Mouse (Mus musculus): Measurements from ENCODE around the gene Adk. TPM values are rescaled to one million over a fixed set of nuclear protein-coding genes. Genes with fewer than 3 reads are reported as not detected.

Gene Adk
- polyA plus RNA-seq, 1 experiment from 2014 or later: 240 TPM

DNA sequence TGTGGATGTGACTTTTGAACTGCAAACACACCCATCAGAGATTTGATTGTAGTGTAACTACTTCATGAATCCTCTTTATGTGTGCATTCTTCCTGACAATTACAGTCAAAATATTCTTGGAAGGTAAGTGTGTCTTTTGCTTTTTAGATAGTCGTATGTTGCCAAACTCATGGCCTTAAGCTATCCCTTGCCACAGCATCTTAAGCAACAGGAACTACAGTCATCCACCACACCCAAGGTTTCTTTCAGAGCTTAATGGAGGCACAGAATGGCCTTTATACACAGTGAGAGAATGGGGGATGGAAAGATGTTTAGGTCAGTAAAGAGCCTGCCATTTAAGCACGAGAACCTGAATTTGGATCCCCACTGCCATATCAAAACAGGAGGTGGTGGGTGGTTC is 4.5 kb upstream of the Adk start:
- Histone ChIP-seq H3K9me3 (ENCODE audit: control insufficient read depth) (no peaks in the 10 kb centered on the region), H3K4me3 (ENCODE audit: low read depth, low read length) (no peak overlapping the region), H3K36me3 (ENCODE audit: control insufficient read depth, insufficient read depth) (peaks cover 14% of the 10 kb centered on the region; the same call in 1 of the 2 replicates), H3K4me2 (replicated peaks; ENCODE audit: low read depth) (no peak overlapping the region), H3K27ac (ENCODE audit: low read depth, low read length) (no peak overlapping the region), H3K27me3 (replicated peaks; ENCODE audit: control insufficient read depth, insufficient read depth, low read length) (no peaks in the 10 kb centered on the region), H3K9ac (ENCODE audit: low read depth, low read length) (no peak overlapping the region), H3K4me1 (replicated peaks; ENCODE audit: control insufficient read depth, insufficient read depth, low read length) (no peaks in the 10 kb centered on the region)
- no peak for ATAC-seq
- WGBS: 77% methylated on average over 2 of the region's 2 CpGs
- no peak for TF ChIP-seq CTCF (IDR thresholded peaks at IDR 0.05; ENCODE audit: low read depth)

GRCm38 (mm10) chr14:21048879-21049278 is 3.5 kb upstream of the Adk start:
- Histone ChIP-seq H3K27ac (ENCODE audit: low read depth, low read length) (no peak overlapping the region), H3K36me3 (ENCODE audit: control insufficient read depth, insufficient read depth) (peaks cover 6% of the 10 kb centered on the region; the same call in 1 of the 2 replicates), H3K4me2 (replicated peaks; ENCODE audit: low read depth) (no peak overlapping the region), H3K4me1 (replicated peaks; ENCODE audit: control insufficient read depth, insufficient read depth, low read length) (no peaks in the 10 kb centered on the region), H3K4me3 (ENCODE audit: low read depth, low read length) (no peak overlapping the region), H3K9ac (ENCODE audit: low read depth, low read length) (no peak overlapping the region), H3K27me3 (replicated peaks; ENCODE audit: control insufficient read depth, insufficient read depth, low read length) (no peaks in the 10 kb centered on the region), H3K9me3 (ENCODE audit: control insufficient read depth) (no peaks in the 10 kb centered on the region)
- peak; percentile 73 for TF ChIP-seq CTCF (IDR thresholded peaks at IDR 0.05; ENCODE audit: low read depth)
- no peak for ATAC-seq

DNA sequence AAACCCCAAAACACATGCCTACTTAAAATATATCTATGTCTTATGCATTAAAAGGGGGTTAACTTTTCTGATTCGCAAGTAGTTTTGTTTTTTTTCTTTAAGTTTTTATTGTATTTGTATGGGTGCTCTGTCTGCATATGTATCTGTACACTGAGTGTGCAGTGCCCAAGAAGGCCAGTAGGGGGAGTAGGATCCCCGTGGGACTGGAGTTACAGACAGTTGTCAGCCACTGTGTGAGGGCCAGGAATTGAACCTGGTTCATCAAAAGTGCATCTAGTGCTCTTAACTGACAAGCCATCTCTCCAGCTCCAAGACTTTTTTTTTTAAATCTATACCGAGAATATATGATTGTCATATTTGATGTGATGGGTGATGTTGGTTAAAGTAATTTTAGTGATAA is 1.6 kb upstream of the Adk start:
- Histone ChIP-seq H3K27me3 (replicated peaks; ENCODE audit: control insufficient read depth, insufficient read depth, low read length) (no peaks in the 10 kb centered on the region), H3K4me2 (replicated peaks; ENCODE audit: low read depth) (peak overlapping the region; percentile 89), H3K36me3 (ENCODE audit: control insufficient read depth, insufficient read depth) (no peaks in the 10 kb centered on the region), H3K27ac (ENCODE audit: low read depth, low read length) (no peak overlapping the region), H3K4me3 (ENCODE audit: low read depth, low read length) (no peak overlapping the region; the same call in 1 of the 2 replicates), H3K4me1 (replicated peaks; ENCODE audit: control insufficient read depth, insufficient read depth, low read length) (no peaks in the 10 kb centered on the region), H3K9me3 (ENCODE audit: control insufficient read depth) (no peaks in the 10 kb centered on the region), H3K9ac (ENCODE audit: low read depth, low read length) (no peak overlapping the region)
- 77% methylated on average over 3 of the region's 3 CpGs for WGBS
- ATAC-seq: no peak
- TF ChIP-seq CTCF (IDR thresholded peaks at IDR 0.05; ENCODE audit: low read depth): peak; percentile 71

DNA sequence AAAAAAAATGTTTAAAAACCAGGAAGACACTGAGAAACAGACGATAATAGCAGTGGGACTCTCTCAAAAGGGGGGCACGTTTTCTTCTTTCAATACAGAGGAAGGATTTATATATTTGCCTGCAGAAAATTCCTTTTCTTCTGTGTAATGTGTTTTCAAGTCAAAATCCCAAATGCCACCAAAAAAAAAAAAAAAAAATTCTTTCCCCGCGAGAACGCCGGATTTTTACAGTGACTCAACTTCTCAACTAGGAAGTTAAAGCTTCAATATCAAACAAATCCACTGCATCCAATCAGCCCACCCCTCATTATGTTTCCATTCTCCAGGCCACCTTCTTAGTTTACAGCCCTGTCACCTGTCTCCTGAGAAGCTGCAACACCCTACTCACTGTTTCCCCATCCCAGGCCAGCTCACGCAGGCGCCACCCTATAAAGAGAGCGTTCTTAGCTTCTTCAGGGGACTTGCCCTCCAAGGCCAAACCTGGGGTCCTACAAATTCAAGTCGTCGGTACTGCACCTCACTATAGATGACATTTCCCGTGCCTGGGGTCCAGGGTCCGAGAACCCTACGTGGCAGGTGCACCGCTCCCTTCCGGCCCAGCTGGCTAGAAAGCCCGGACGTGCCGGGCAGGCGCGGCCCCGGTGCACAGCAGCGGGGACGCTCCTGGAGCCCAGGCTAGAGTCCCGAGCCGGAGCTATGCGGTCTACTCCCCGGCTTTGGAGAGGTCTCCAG is 828 bp upstream of the Adk start:
- H3K9me3 ChIP-seq (ENCODE audit: control insufficient read depth): no peaks in the 10 kb centered on the region
- H3K4me3 ChIP-seq (ENCODE audit: low read depth, low read length): peak overlapping the region; percentile 86
- H3K36me3 ChIP-seq (ENCODE audit: control insufficient read depth, insufficient read depth): no peaks in the 10 kb centered on the region
- ATAC-seq: peak; percentile 9
- peak overlapping the region; percentile 89 for H3K4me2 ChIP-seq (replicated peaks; ENCODE audit: low read depth)
- no peaks in the 10 kb centered on the region for H3K4me1 ChIP-seq (replicated peaks; ENCODE audit: control insufficient read depth, insufficient read depth, low read length)
- 4% methylated on average over 28 of the region's 28 CpGs for WGBS
- no peaks in the 10 kb centered on the region for H3K27me3 ChIP-seq (replicated peaks; ENCODE audit: control insufficient read depth, insufficient read depth, low read length)
- H3K9ac ChIP-seq (ENCODE audit: low read depth, low read length): peak overlapping the region; percentile 77
- H3K27ac ChIP-seq (ENCODE audit: low read depth, low read length): peak overlapping the region; percentile 93
- no peak for TF ChIP-seq CTCF (IDR thresholded peaks at IDR 0.05; ENCODE audit: low read depth)

DNA sequence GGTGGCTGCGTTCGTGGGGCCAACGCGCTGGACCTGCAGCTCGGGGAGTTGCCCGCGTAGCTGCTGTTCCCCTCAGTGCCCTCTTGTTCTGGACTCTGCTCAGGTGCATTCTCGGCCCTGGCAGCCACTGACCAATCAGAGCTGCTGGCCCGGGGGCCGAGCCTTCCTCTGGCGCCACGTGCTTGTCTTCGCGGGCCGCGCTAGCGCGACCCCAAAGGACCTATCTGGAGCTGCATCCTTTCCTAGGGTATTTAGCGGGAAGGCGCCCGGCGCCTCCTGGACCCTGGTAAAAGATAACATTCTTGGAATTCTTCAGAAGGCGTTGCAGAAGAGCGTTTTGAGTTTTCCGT is 382 bp downstream of the Adk start:
- TF ChIP-seq CTCF (IDR thresholded peaks at IDR 0.05; ENCODE audit: low read depth): peak; percentile 57
- Histone ChIP-seq H3K4me1 (replicated peaks; ENCODE audit: control insufficient read depth, insufficient read depth, low read length) (no peaks in the 10 kb centered on the region), H3K4me2 (replicated peaks; ENCODE audit: low read depth) (peak overlapping the region; percentile 89), H3K9me3 (ENCODE audit: control insufficient read depth) (no peaks in the 10 kb centered on the region), H3K9ac (ENCODE audit: low read depth, low read length) (peak overlapping the region; percentile 77), H3K27me3 (replicated peaks; ENCODE audit: control insufficient read depth, insufficient read depth, low read length) (no peaks in the 10 kb centered on the region), H3K4me3 (ENCODE audit: low read depth, low read length) (peak overlapping the region; percentile 86), H3K36me3 (ENCODE audit: control insufficient read depth, insufficient read depth) (0 out of 2 replicates have a peak, but pooled peaks cover 3% of the 10 kb centered on the region), H3K27ac (ENCODE audit: low read depth, low read length) (peak overlapping the region; percentile 93)
- under 1% methylated on average over 25 of the region's 25 CpGs for WGBS
- ATAC-seq: peak; percentile 75

DNA sequence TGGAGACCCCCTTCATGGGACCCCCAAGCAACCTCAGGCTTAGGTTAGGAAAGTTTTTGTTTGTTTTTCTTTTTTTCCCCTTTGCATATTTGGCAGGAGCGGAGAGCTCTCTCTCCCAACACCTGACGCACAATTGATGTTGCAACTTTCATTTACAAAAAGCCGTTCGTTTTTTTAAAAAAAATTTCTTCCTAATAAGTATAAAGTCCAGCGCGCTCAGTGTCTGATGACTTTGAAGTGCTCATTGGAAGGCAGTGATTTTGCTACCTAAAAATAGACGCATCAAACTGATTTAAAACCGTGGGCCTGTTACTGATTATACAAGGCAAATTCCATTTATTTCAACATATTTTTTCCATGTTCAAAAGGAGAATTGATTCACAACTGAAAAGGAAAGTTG is 777 bp downstream of the Adk start:
- Histone ChIP-seq H3K27ac (ENCODE audit: low read depth, low read length) (no peak overlapping the region), H3K4me2 (replicated peaks; ENCODE audit: low read depth) (peak overlapping the region; percentile 89), H3K4me3 (ENCODE audit: low read depth, low read length) (peak overlapping the region; percentile 86), H3K36me3 (ENCODE audit: control insufficient read depth, insufficient read depth) (0 out of 2 replicates have a peak, but pooled peaks cover 3% of the 10 kb centered on the region), H3K9me3 (ENCODE audit: control insufficient read depth) (no peaks in the 10 kb centered on the region), H3K4me1 (replicated peaks; ENCODE audit: control insufficient read depth, insufficient read depth, low read length) (no peaks in the 10 kb centered on the region), H3K9ac (ENCODE audit: low read depth, low read length) (0 out of 2 replicates have a peak overlapping the region, but pooled peaks have one; percentile 77), H3K27me3 (replicated peaks; ENCODE audit: control insufficient read depth, insufficient read depth, low read length) (no peaks in the 10 kb centered on the region)
- no peak for ATAC-seq
- TF ChIP-seq CTCF (IDR thresholded peaks at IDR 0.05; ENCODE audit: low read depth): no peak
- WGBS: 3% methylated on average over 8 of the region's 8 CpGs

Data from intestine, postnatal 0 days (tissue).